Mouse (Mus musculus) CH12.LX (cell line): ENCODE measurements at regions not wholly inside any gene's neighbourhood (a gene's known extent, or its start where the extent isn't known, plus 50 kb on each side); places are given as distances from the start of the nearest gene placed in this dataset.

Source experiments
- DNase-seq: peaks from one replicate; pipeline ENCODE4 v3.0.0-alpha.2; 2013; ENCODE audit errors: extremely low read depth
- H3K27ac ChIP-seq: 2 replicates; pipeline ENCODE4 v1.5.1; 2012; ENCODE audit warnings: low read depth, mild to moderate bottlenecking, control low read depth, moderate library complexity; ENCODE audit not compliant: insufficient read depth
- H3K27me3 ChIP-seq: replicated peaks from 2 replicates; pipeline ENCODE3; 2012; ENCODE audit warnings: inconsistent platforms
- H3K36me3 ChIP-seq, 2 experiments: replicated peaks in 1 of 2; 2 replicates each; pipeline versions ENCODE3 to v1.6.1; 2012; ENCODE audit warnings: inconsistent platforms in 1 of 2, low read length in 1 of 2, mild to moderate bottlenecking in 1 of 2, mixed read lengths in 1 of 2, moderate library complexity in 1 of 2; ENCODE audit not compliant: control insufficient read depth in 1 of 2, insufficient read depth in 1 of 2
- H3K4me1 ChIP-seq, 2 experiments: 2 replicates each; pipeline ENCODE4 v1.6.1; 2012; ENCODE audit warnings: inconsistent platforms in 1 of 2, moderate library complexity in 1 of 2; ENCODE audit not compliant: insufficient read depth in 2 of 2, control insufficient read depth in 1 of 2
- H3K4me2 ChIP-seq: 2 replicates; pipeline ENCODE4 v1.6.1; 2012; ENCODE audit warnings: low read depth, mild to moderate bottlenecking, control low read depth; ENCODE audit not compliant: poor library complexity, insufficient read depth, severe bottlenecking
- H3K4me3 ChIP-seq, 3 experiments: fragments of 150-350 bp in 1 of 3; sonication (generic) in 1 of 3; replicated peaks in 1 of 3; 2 replicates each; pipeline versions ENCODE3 to v1.5.1; 2011 to 2012; ENCODE audit warnings: low read depth in 2 of 3, low read length in 2 of 3, mild to moderate bottlenecking in 2 of 3, moderate library complexity in 2 of 3, control low read depth in 1 of 3, improper control_type of control experiment in 1 of 3, inconsistent platforms in 1 of 3, mixed read lengths in 1 of 3; ENCODE audit not compliant: poor library complexity in 1 of 3
- H3K79me2 ChIP-seq: replicated peaks from 2 replicates; pipeline ENCODE4 v1.6.1; 2012; ENCODE audit warnings: mild to moderate bottlenecking, moderate library complexity; ENCODE audit not compliant: control insufficient read depth, poor library complexity, insufficient read depth, severe bottlenecking; ENCODE audit errors: extremely low read depth
- H3K9ac ChIP-seq: 2 replicates; pipeline ENCODE4 v1.6.1; 2012; ENCODE audit warnings: low read depth, mild to moderate bottlenecking, control low read depth, moderate library complexity; ENCODE audit not compliant: insufficient read depth
- H3K9me3 ChIP-seq: replicated peaks from 2 replicates; pipeline ENCODE3; 2012; ENCODE audit warnings: low read length, inconsistent platforms, mixed read lengths
- BHLHE40 ChIP-seq: IDR thresholded peaks from 2 replicates; pipeline ENCODE4 v1.6.1; 2011; ENCODE audit warnings: mild to moderate bottlenecking, low read depth, low read length, improper control_type of control experiment
- CHD2 ChIP-seq: IDR thresholded peaks from 2 replicates; pipeline ENCODE4 v1.6.1; 2011; ENCODE audit warnings: low read length, improper control_type of control experiment
- CTCF ChIP-seq, 2 experiments: IDR thresholded peaks in 1 of 2; conservative IDR thresholded peaks in 1 of 2; 2 replicates each; pipeline ENCODE4 v1.5.1; 2011 to 2012; ENCODE audit warnings: low read depth in 2 of 2, low read length in 2 of 2, improper control_type of control experiment in 1 of 2, inconsistent platforms in 1 of 2, mild to moderate bottlenecking in 1 of 2, moderate library complexity in 1 of 2
- EP300 ChIP-seq: IDR thresholded peaks from 2 replicates; pipeline ENCODE4 v1.6.1; 2011; ENCODE audit warnings: low read length, improper control_type of control experiment
- JUN ChIP-seq: IDR thresholded peaks from 2 replicates; pipeline ENCODE4 v1.6.1; 2011; ENCODE audit warnings: low read depth, mild to moderate bottlenecking, low read length, improper control_type of control experiment, moderate library complexity; ENCODE audit not compliant: insufficient read depth
- MAZ ChIP-seq: IDR thresholded peaks from 2 replicates; pipeline ENCODE4 v1.6.1; 2012; ENCODE audit warnings: low read depth, mild to moderate bottlenecking, inconsistent platforms, low read length, improper control_type of control experiment, moderate library complexity
- MEF2A ChIP-seq: IDR thresholded peaks from 2 replicates; pipeline ENCODE4 v1.6.1; 2014; ENCODE audit warnings: low read depth, mild to moderate bottlenecking, inconsistent platforms, low read length, improper control_type of control experiment, borderline replicate concordance
- MXI1 ChIP-seq: IDR thresholded peaks from 2 replicates; pipeline ENCODE4 v1.6.1; 2011; ENCODE audit warnings: mild to moderate bottlenecking, low read depth, low read length, improper control_type of control experiment
- MYC ChIP-seq: IDR thresholded peaks from 2 replicates; pipeline ENCODE4 v1.6.1; 2011; ENCODE audit warnings: low read depth, mild to moderate bottlenecking, improper control_type of control experiment, low read length
- NRF1 ChIP-seq: IDR thresholded peaks from 2 replicates; pipeline ENCODE4 v1.6.1; 2014; ENCODE audit warnings: low read depth, mild to moderate bottlenecking, inconsistent platforms, low read length, improper control_type of control experiment, moderate library complexity
- PAX5 ChIP-seq: IDR thresholded peaks from 2 replicates; pipeline ENCODE4 v1.6.1; 2012; ENCODE audit warnings: low read length, inconsistent platforms, mixed read lengths
- POLR2AphosphoS2 ChIP-seq: IDR thresholded peaks from 2 replicates; pipeline ENCODE4 v1.6.1; 2011; ENCODE audit warnings: low read depth, low read length, improper control_type of control experiment
- RAD21 ChIP-seq: IDR thresholded peaks from 2 replicates; pipeline ENCODE4 v1.6.1; 2011; ENCODE audit warnings: low read depth, mild to moderate bottlenecking, low read length, improper control_type of control experiment, moderate library complexity
- RCOR1 ChIP-seq: conservative IDR thresholded peaks from 2 replicates; pipeline ENCODE4 v1.6.1; 2012; ENCODE audit warnings: low read depth, mild to moderate bottlenecking, inconsistent platforms, low read length, improper control_type of control experiment
- SMC3 ChIP-seq: IDR thresholded peaks from 2 replicates; pipeline ENCODE4 v1.6.1; 2011; ENCODE audit warnings: low read depth, low read length, improper control_type of control experiment
- UBTF ChIP-seq: IDR thresholded peaks from 2 replicates; pipeline ENCODE4 v1.6.1; 2012; ENCODE audit warnings: low read depth, mild to moderate bottlenecking, inconsistent platforms, low read length, improper control_type of control experiment, moderate library complexity
- ZC3H11A ChIP-seq: IDR thresholded peaks from 2 replicates; pipeline ENCODE4 v1.6.1; 2012; ENCODE audit warnings: low read depth, mild to moderate bottlenecking, inconsistent platforms, low read length, improper control_type of control experiment
- ZNF384 ChIP-seq: IDR thresholded peaks from 2 replicates; pipeline ENCODE4 v1.6.1; 2012; ENCODE audit warnings: low read depth, low read length, improper control_type of control experiment, inconsistent platforms
- dilution Hi-C: fragments of 300-500 bp; cut with MboI; formaldehyde crosslinking; loops from 2 replicates; pipeline ENCODE4 v1.14.3; 2020; ENCODE audit warnings: low sequenced_read_pairs; ENCODE audit not compliant: extremely low pct_unique_long_range_greater_than_20kb, extremely low pct_ligation_motif_present
- in situ Hi-C: fragments of 300-500 bp; cut with MboI; formaldehyde crosslinking; loops from 3 replicates; pipeline ENCODE4 v1.14.3; 2019; ENCODE audit warnings: low sequenced_read_pairs, low pct_ligation_motif_present, low pct_unique_long_range_greater_than_20kb, mixed read lengths

DNA sequence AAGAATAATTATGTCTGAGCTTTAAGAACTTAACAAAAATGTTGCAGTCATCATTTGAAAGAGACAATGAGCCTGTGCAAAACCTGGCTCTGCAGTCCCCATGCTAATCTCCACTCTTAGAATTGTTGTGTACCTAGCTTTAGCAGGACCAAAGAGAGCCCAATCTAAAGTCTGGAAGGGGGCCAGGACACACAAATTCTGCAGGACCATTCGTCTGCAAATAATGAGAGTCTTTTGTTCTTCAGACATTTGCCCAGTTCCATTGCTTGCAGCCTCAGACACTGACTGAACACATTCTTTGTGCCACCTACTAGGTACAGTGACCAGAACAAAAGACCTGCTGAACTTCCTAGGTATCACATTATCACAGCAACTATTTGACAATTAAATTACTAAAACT, 620.0 kb upstream of the Agtr1b start:
- no peaks in the 10 kb centered on the region for H3K9me3 ChIP-seq
- TF ChIP-seq SMC3, result no peak
- no peak for TF ChIP-seq RAD21
- no peak for TF ChIP-seq MYC
- no peak for TF ChIP-seq ZC3H11A
- H3K4me3 ChIP-seq, result no peak overlapping the region
- no peak overlapping the region for H3K4me2 ChIP-seq
- H3K4me1 ChIP-seq, result no peaks in the 10 kb centered on the region
- no peaks in the 10 kb centered on the region for H3K79me2 ChIP-seq
- H3K9ac ChIP-seq, result no peak overlapping the region
- H3K36me3 ChIP-seq, result no peaks in the 10 kb centered on the region
- in situ Hi-C loops, result no loop called here
- H3K27ac ChIP-seq, result no peak overlapping the region
- H3K27me3 ChIP-seq, result no peaks in the 10 kb centered on the region
- no peak for DNase-seq
- dilution Hi-C loops, result no loop called here

DNA sequence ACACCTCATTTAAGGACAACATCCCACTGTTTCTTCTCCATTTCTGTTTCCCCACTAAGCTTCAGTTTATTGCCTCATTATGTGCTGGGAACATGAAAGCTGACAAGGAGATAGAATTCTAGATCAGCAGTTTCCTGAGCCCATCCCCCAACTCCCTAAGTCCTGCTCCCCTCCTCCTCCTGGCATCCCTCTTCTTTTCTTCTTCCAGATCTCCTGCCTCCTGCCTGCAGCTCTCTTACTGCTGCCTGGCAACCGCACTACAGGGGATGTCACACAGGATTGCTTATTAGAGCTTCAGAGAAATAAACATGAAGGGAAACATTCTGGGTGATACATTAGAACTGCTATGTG, 619.4 kb upstream of the Agtr1b start:
- dilution Hi-C loops, result no loop called here
- no peaks in the 10 kb centered on the region for H3K27me3 ChIP-seq
- in situ Hi-C loops, result no loop called here

DNA sequence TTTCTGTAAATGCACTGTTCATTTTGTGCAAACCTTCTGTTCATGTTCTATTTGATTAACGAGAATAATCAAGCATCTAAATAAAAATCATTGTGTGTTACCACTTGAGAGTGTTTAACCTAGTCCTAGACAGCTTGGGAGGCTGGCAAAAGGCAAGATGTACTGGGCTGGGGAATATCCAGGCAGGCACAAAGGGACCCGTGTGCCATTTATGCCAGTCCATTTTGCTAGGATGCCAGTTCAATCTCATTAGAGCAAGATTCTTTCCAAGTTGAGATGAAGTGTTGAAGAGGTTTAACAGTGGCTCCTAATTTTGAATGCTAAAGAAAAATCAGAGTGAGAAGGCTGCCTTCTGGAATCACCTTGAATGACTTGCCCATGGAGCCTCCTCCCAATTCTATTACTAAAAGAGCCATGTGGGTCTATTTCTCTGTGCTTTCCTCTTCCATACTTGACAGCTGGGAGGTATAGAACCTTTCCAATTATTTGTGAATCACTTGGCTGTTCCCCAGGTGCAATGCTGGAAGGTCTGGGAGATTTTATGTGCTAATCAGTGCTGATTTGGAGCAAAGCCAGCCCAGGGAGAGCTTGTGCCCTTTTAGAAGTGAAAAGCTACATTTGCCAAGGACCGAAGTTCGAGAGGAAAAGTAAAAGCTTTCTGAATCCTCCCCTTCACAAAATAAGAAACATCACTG, 618.9 kb upstream of the Agtr1b start:
- in situ Hi-C loops, result no loop called here
- H3K9me3 ChIP-seq, result no peaks in the 10 kb centered on the region

More for the DNA sequence above, 619.4 kb upstream of the Agtr1b start:
- Histone ChIP-seq H3K27ac (no peak overlapping the region), H3K4me1 (no peaks in the 10 kb centered on the region), H3K4me3 (no peak overlapping the region), H3K9me3 (no peaks in the 10 kb centered on the region), H3K79me2 (no peaks in the 10 kb centered on the region), H3K9ac (no peak overlapping the region), H3K36me3 (no peaks in the 10 kb centered on the region), H3K4me2 (no peak overlapping the region)
- TF ChIP-seq RAD21 (no peak), PAX5 (no peak), UBTF (no peak), ZC3H11A (no peak), MXI1 (no peak), ZNF384 (no peak), SMC3 (no peak), MAZ (no peak), MEF2A (no peak), JUN (no peak), NRF1 (no peak), CHD2 (no peak), POLR2AphosphoS2 (no peak)
- DNase-seq, result no peak

More for the DNA sequence above, 618.9 kb upstream of the Agtr1b start:
- dilution Hi-C loops, result no loop called here
- Histone ChIP-seq H3K4me1 (no peaks in the 10 kb centered on the region), H3K27me3 (no peaks in the 10 kb centered on the region), H3K27ac (no peak overlapping the region), H3K4me3 (no peak overlapping the region), H3K4me2 (no peak overlapping the region), H3K36me3 (no peaks in the 10 kb centered on the region)
- no peak for DNase-seq
- TF ChIP-seq MYC, result no peak
- no peak for TF ChIP-seq BHLHE40
- TF ChIP-seq MEF2A, result no peak
- no peak for TF ChIP-seq ZNF384
- no peak for TF ChIP-seq JUN
- TF ChIP-seq CHD2, result no peak
- no peak for TF ChIP-seq RCOR1
- TF ChIP-seq CTCF (conservative IDR thresholded peaks at IDR 0.05 in 1 of 2, IDR thresholded peaks at IDR 0.05 in 1 of 2; ENCODE audit: low read depth in 2 of 2, low read length in 2 of 2), result no peak
- TF ChIP-seq EP300, result no peak
- TF ChIP-seq, all 38 proteins: peak for 0
- Histone ChIP-seq H3K79me2 (no peaks in the 10 kb centered on the region), H3K9ac (no peak overlapping the region)
